Mouse (Mus musculus): ENCODE measurements around the gene Aknad1.

The Aknad1 gene

GRCm38 (mm10) chr3:108739045-108739708 lies at the start of gene Aknad1:
Gene Aknad1, plus strand, starts transcription at chr3:108739658.
- no peak for DNase-seq

- DNase-seq = no peak
These were observed 49.5 kb upstream of the Aknad1 start for GRCm38 (mm10) chr3:108689979-108690378.

- DNase-seq = no peak
These were observed 45.1 kb upstream of the Aknad1 start for GRCm38 (mm10) chr3:108694321-108694720.

- no peak for DNase-seq
These were observed 40.8 kb upstream of the Aknad1 start for GRCm38 (mm10) chr3:108698662-108699061.

GRCm38 (mm10) chr3:108699786-108700185 lies 39.7 kb upstream of the Aknad1 start:
- no peak for DNase-seq

GRCm38 (mm10) chr3:108701256-108701655 lies 38.2 kb upstream of the Aknad1 start:
- DNase-seq = no peak

GRCm38 (mm10) chr3:108702789-108703188 lies 36.7 kb upstream of the Aknad1 start:
- no peak for DNase-seq

- no peak for DNase-seq
These were observed 28.2 kb upstream of the Aknad1 start for GRCm38 (mm10) chr3:108711296-108711695.

GRCm38 (mm10) chr3:108713065-108713675 lies 26.3 kb upstream of the Aknad1 start:
- no peak for DNase-seq

GRCm38 (mm10) chr3:108714837-108715236 lies 24.6 kb upstream of the Aknad1 start:
- no peak for DNase-seq

GRCm38 (mm10) chr3:108717896-108718502 lies 21.5 kb upstream of the Aknad1 start:
- DNase-seq = no peak

- DNase-seq = no peak
These were observed 20.1 kb upstream of the Aknad1 start for GRCm38 (mm10) chr3:108719357-108719756.

GRCm38 (mm10) chr3:108719761-108720160 lies 19.7 kb upstream of the Aknad1 start:
- no peak for DNase-seq

- no peak for DNase-seq
These were observed 18.1 kb upstream of the Aknad1 start for GRCm38 (mm10) chr3:108721076-108721991.

- peak; percentile 99 for DNase-seq
These were observed 17.2 kb upstream of the Aknad1 start, which contains the start of gene Gpsm2 for GRCm38 (mm10) chr3:108722036-108722872. Gene Gpsm2, minus strand, starts transcription at chr3:108722309.

GRCm38 (mm10) chr3:108726413-108726812 lies 13.0 kb upstream of the Aknad1 start:
- no peak for DNase-seq

- no peak for DNase-seq
These were observed 12.1 kb upstream of the Aknad1 start for GRCm38 (mm10) chr3:108727344-108727743.

- DNase-seq = no peak
These were observed 11.7 kb upstream of the Aknad1 start for GRCm38 (mm10) chr3:108727776-108728175.

GRCm38 (mm10) chr3:108730316-108730715 lies 9.1 kb upstream of the Aknad1 start:
- DNase-seq = peak; percentile 71

GRCm38 (mm10) chr3:108737761-108738160 lies 1.7 kb upstream of the Aknad1 start:
- DNase-seq = no peak

GRCm38 (mm10) chr3:108744060-108744459 lies 4.6 kb downstream of the Aknad1 start:
- no peak for DNase-seq

GRCm38 (mm10) chr3:108751061-108751460 lies 11.6 kb downstream of the Aknad1 start:
- DNase-seq = no peak

Measured in thymus, postnatal 4 days (tissue).